In genomic region chr15:37005793-37006474, GRCm38 (mm10) we compare ENCODE assay signal across 8 mouse cellular contexts. TPM values are rescaled to one million over a fixed set of nuclear protein-coding genes. Genes with fewer than 3 reads are reported as not detected.
A peak's percentile ranks its signal among the peaks of the same experiment; 100 is the strongest.
DNase-seq lines count a peak whose midpoint lies in the region; ATAC-seq and TF ChIP-seq lines count a peak whose summit lies in the region.

No protein-coding gene starts in this region.

- no peak for TF ChIP-seq POLR2A in CH12.LX (IDR thresholded peaks at IDR 0.05; ENCODE audit: low read depth, low read length)

- no peak for DNase-seq in heart, embryonic 10.5 days (ENCODE audit: low spot score)
- DNase-seq in heart, postnatal 4 days, result no peak
- DNase-seq in CH12.LX (ENCODE audit: extremely low read depth), result no peak
- no peak for DNase-seq in left cerebral cortex, postnatal 36 days (ENCODE audit: low spot score in 2 of 2)
- no peak for DNase-seq in thymus, postnatal 36 days

- H3K79me2 ChIP-seq in CH12.LX (replicated peaks; ENCODE audit: control insufficient read depth, extremely low read depth, insufficient read depth, poor library complexity, severe bottlenecking), result peaks cover 48% of the 10 kb centered on the region

- in situ Hi-C loops in CH12.LX (cut with MboI; ENCODE audit: low pct_ligation_motif_present, low pct_unique_long_range_greater_than_20kb, low sequenced_read_pairs), result no loop called here

- no peak for TF ChIP-seq EP300 in CH12.LX (IDR thresholded peaks at IDR 0.05; ENCODE audit: low read length)

- H3K4me1 ChIP-seq in heart, embryonic 10.5 days, result peaks cover 21% of the 10 kb centered on the region
- peaks cover 0 to 39% of the 10 kb centered on the region in 2 experiments; a peak in 3 of 4 replicates for H3K4me1 ChIP-seq in CH12.LX (ENCODE audit: control insufficient read depth in 1 of 2, insufficient read depth in 2 of 2)
- peaks cover 17% of the 10 kb centered on the region for H3K4me1 ChIP-seq in forebrain, embryonic 16.5 days (replicated peaks; ENCODE audit: control insufficient read depth, insufficient read depth, low read length)
- H3K4me1 ChIP-seq in liver, embryonic 16.5 days (ENCODE audit: control insufficient read depth, low read depth, low read length), result peaks cover 18% of the 10 kb centered on the region

- dilution Hi-C loops in CH12.LX (cut with MboI; ENCODE audit: extremely low pct_ligation_motif_present, extremely low pct_unique_long_range_greater_than_20kb, low sequenced_read_pairs), result no loop called here

- peak overlapping the region; percentile 98 for H3K4me2 ChIP-seq in CH12.LX (ENCODE audit: insufficient read depth, low read depth, poor library complexity, severe bottlenecking)
- H3K4me2 ChIP-seq in forebrain, embryonic 16.5 days (ENCODE audit: low read length), result peak overlapping the region; percentile 79
- peak overlapping the region; percentile 71 for H3K4me2 ChIP-seq in liver, embryonic 16.5 days (ENCODE audit: low read depth, low read length)

- WGBS in heart, embryonic 10.5 days, result 33% methylated on average over 7 of the region's 7 CpGs
- WGBS in forebrain, embryonic 16.5 days, result 41% methylated on average over 7 of the region's 7 CpGs
- WGBS in liver, embryonic 16.5 days (ENCODE audit: insufficient replicate concordance), result 24% methylated on average over 7 of the region's 7 CpGs

- peak overlapping the region; percentile 100 for H3K27ac ChIP-seq in heart, embryonic 10.5 days
- peak overlapping the region; percentile 92 for H3K27ac ChIP-seq in CH12.LX (ENCODE audit: insufficient read depth, low read depth)
- H3K27ac ChIP-seq in forebrain, embryonic 16.5 days (ENCODE audit: low read length), result peak overlapping the region; percentile 90
- H3K27ac ChIP-seq in liver, embryonic 16.5 days (ENCODE audit: low read length), result peak overlapping the region; percentile 91

- peak in 1 of 2 experiments; percentile 33; a peak in 2 of 4 replicates for TF ChIP-seq CTCF in CH12.LX (conservative IDR thresholded peaks at IDR 0.05 in 1 of 2, IDR thresholded peaks at IDR 0.05 in 1 of 2; ENCODE audit: low read depth in 2 of 2, low read length in 2 of 2)

- peak overlapping the region; percentile 99 for H3K9ac ChIP-seq in CH12.LX (ENCODE audit: insufficient read depth, low read depth)
- H3K9ac ChIP-seq in forebrain, embryonic 16.5 days (replicated peaks; ENCODE audit: low read depth, low read length), result peak overlapping the region; percentile 90
- peak overlapping the region; percentile 96 for H3K9ac ChIP-seq in liver, embryonic 16.5 days (ENCODE audit: low read depth, low read length)

- no peaks in the 10 kb centered on the region for H3K9me3 ChIP-seq in heart, embryonic 10.5 days
- H3K9me3 ChIP-seq in CH12.LX (replicated peaks; ENCODE audit: low read length), result no peaks in the 10 kb centered on the region
- no peaks in the 10 kb centered on the region for H3K9me3 ChIP-seq in forebrain, embryonic 16.5 days (ENCODE audit: control insufficient read depth, low read length)
- no peaks in the 10 kb centered on the region for H3K9me3 ChIP-seq in liver, embryonic 16.5 days (replicated peaks; ENCODE audit: control insufficient read depth, low read length)

- peaks cover 32% of the 10 kb centered on the region for H3K36me3 ChIP-seq in heart, embryonic 10.5 days
- H3K36me3 ChIP-seq in CH12.LX (replicated peaks in 1 of 2; ENCODE audit: control insufficient read depth in 1 of 2, insufficient read depth in 1 of 2, low read length in 1 of 2), result peaks cover 21 to 45% of the 10 kb centered on the region in 2 experiments
- H3K36me3 ChIP-seq in forebrain, embryonic 16.5 days (ENCODE audit: control insufficient read depth, insufficient read depth), result peaks cover 5% of the 10 kb centered on the region
- H3K36me3 ChIP-seq in liver, embryonic 16.5 days (ENCODE audit: control insufficient read depth, insufficient read depth), result peaks cover 5% of the 10 kb centered on the region

- H3K4me3 ChIP-seq in heart, embryonic 10.5 days, result peak overlapping the region; percentile 94
- H3K4me3 ChIP-seq in CH12.LX (replicated peaks in 1 of 3; ENCODE audit: low read depth in 2 of 3, low read length in 2 of 3, poor library complexity in 1 of 3), result peak overlapping the region; percentile 83 to 94 (median 93)
- peak overlapping the region; percentile 72 for H3K4me3 ChIP-seq in forebrain, embryonic 16.5 days (replicated peaks; ENCODE audit: low read length)
- H3K4me3 ChIP-seq in liver, embryonic 16.5 days (ENCODE audit: low read depth, low read length), result peak overlapping the region; percentile 94

- no peaks in the 10 kb centered on the region for H3K27me3 ChIP-seq in heart, embryonic 10.5 days (ENCODE audit: insufficient read depth, poor library complexity, severe bottlenecking)
- H3K27me3 ChIP-seq in CH12.LX (replicated peaks), result no peaks in the 10 kb centered on the region
- no peaks in the 10 kb centered on the region for H3K27me3 ChIP-seq in forebrain, embryonic 16.5 days (replicated peaks; ENCODE audit: control insufficient read depth, insufficient read depth, low read length)
- no peaks in the 10 kb centered on the region for H3K27me3 ChIP-seq in liver, embryonic 16.5 days (ENCODE audit: control insufficient read depth, insufficient read depth, low read depth, low read length)

- TF ChIP-seq RAD21 in CH12.LX (IDR thresholded peaks at IDR 0.05; ENCODE audit: low read depth, low read length), result no peak

- intact Hi-C loops in left cerebral cortex, postnatal 36 days (cut with DNase I), result loop anchor here (2.0 to 5.0 kb wide), 3 partner anchors 39 to 279 kb away; no protein-coding TSS in a partner anchor

- no peak for ATAC-seq in forebrain, embryonic 16.5 days
- no peak for ATAC-seq in liver, embryonic 16.5 days (ENCODE audit: low read depth)
- no peak for ATAC-seq in megakaryocyte progenitor cell, adult 5-6 weeks (replicated peaks; ENCODE audit: poor library complexity)

TF ChIP-seq in CH12.LX, 34 proteins besides CTCF, POLR2A, EP300 and RAD21:
- no peak for TF ChIP-seq MXI1 (IDR thresholded peaks at IDR 0.05; ENCODE audit: low read depth, low read length)
- TF ChIP-seq SIN3A (IDR thresholded peaks at IDR 0.05; ENCODE audit: low read length), result no peak
- no peak for TF ChIP-seq TBP (conservative IDR thresholded peaks at IDR 0.05; ENCODE audit: low read depth, low read length)
- TF ChIP-seq KAT2A (IDR thresholded peaks at IDR 0.05; ENCODE audit: insufficient replicate concordance, low read length), result no peak
- TF ChIP-seq HCFC1 (IDR thresholded peaks at IDR 0.05; ENCODE audit: low read depth, low read length), result no peak
- no peak for TF ChIP-seq MAX (IDR thresholded peaks at IDR 0.05; ENCODE audit: low read length)
- TF ChIP-seq CHD2 (IDR thresholded peaks at IDR 0.05; ENCODE audit: low read length), result no peak
- TF ChIP-seq ZKSCAN1 (IDR thresholded peaks at IDR 0.05; ENCODE audit: borderline replicate concordance, low read depth, low read length), result no peak
- TF ChIP-seq POLR2AphosphoS2 (IDR thresholded peaks at IDR 0.05; ENCODE audit: low read depth, low read length), result no peak

RNA-seq across cellular contexts. Expression of gene Zfp706, which starts 1.6 kb away (rescaled TPM):
- 456 and 495 TPM in 2 replicates for polyA plus RNA-seq in heart, embryonic 10.5 days (2016; fragmentation: Nextera tagmentation; extraction: Ambion mirVana)
- total RNA-seq in heart, postnatal 4 days (2021), result 100 to 1,000 TPM; 234 to 247 TPM
- total RNA-seq in CH12.LX (2012; rRNA removed) (52.0 and 88.7 TPM in 2 replicates), CH12.LX (2014; rRNA removed) (285 and 293 TPM in 2 replicates)
- polyA plus RNA-seq in CH12.LX (2012; ENCODE audit: insufficient read length, low read depth), result 384 and 583 TPM in 2 replicates
- polyA plus RNA-seq in forebrain, embryonic 16.5 days (2015; fragmentation: Nextera tagmentation; extraction: Ambion mirVana), result 479 and 536 TPM in 2 replicates
- 151 and 178 TPM in 2 replicates for polyA plus RNA-seq in liver, embryonic 16.5 days (2015; fragmentation: Nextera tagmentation; extraction: Ambion mirVana)
- 403 and 471 TPM in 2 replicates for total RNA-seq in megakaryocyte progenitor cell, adult 5-6 weeks (2015)
- 93.6 and 95.9 TPM in 2 replicates for total RNA-seq in megakaryocyte progenitor cell, adult 5-6 weeks (2017)
- total RNA-seq in left cerebral cortex, postnatal 36 days (2021), result 100 to 1,000 TPM; 222 TPM
